Mouse (Mus musculus) embryonic facial prominence, embryonic 10.5 days (tissue): ENCODE measurements around the gene Anxa6. TPM values are rescaled to one million over a fixed set of nuclear protein-coding genes. Genes with fewer than 3 reads are reported as not detected.

Experiments
- DNase-seq: peaks from one replicate; pipeline ENCODE4 v3.0.0-alpha.2; 2017; ENCODE audit warnings: low spot score
- H3K27ac ChIP-seq: fragments of 300-500 bp; sonication (generic); replicated peaks from 2 replicates; pipeline ENCODE4 v1.5.1; 2016; ENCODE audit warnings: mild to moderate bottlenecking
- H3K27me3 ChIP-seq: fragments of 300-500 bp; sonication (generic); replicated peaks from 2 replicates; pipeline ENCODE4 v1.6.1; 2016; ENCODE audit warnings: low read depth, mild to moderate bottlenecking; ENCODE audit not compliant: poor library complexity, severe bottlenecking
- H3K36me3 ChIP-seq: fragments of 300-500 bp; sonication (generic); replicated peaks from 2 replicates; pipeline ENCODE4 v1.6.1; 2016; ENCODE audit warnings: mild to moderate bottlenecking, moderate library complexity
- H3K4me1 ChIP-seq: fragments of 300-500 bp; sonication (generic); 2 replicates; pipeline ENCODE4 v1.6.1; 2016
- H3K4me3 ChIP-seq: fragments of 300-500 bp; sonication (generic); 2 replicates; pipeline ENCODE4 v1.5.1; 2016; ENCODE audit warnings: mild to moderate bottlenecking, moderate library complexity
- H3K9me3 ChIP-seq: fragments of 300-500 bp; sonication (generic); 2 replicates; pipeline ENCODE4 v1.6.1; 2016; ENCODE audit warnings: mild to moderate bottlenecking
- WGBS: fragments of 180-500 bp; shearing (Covaris S2); methylation state at CpG from one replicate; pipeline ENCODE4 v1.1.7; 2016; 5-methylcytosine and 5-hydroxymethylcytosine counted together
- polyA plus RNA-seq: library from polyadenylated mRNA; unstranded; fragments of >200 nt; fragmentation: Nextera tagmentation; extraction: Ambion mirVana; gene quantifications from 2 replicates; pipeline ENCODE4 v1.2.1, GENCODE M21; 2016

Gene Anxa6
- polyA plus RNA-seq, 1 experiment from 2014 or later, result 66.7 TPM

DNA sequence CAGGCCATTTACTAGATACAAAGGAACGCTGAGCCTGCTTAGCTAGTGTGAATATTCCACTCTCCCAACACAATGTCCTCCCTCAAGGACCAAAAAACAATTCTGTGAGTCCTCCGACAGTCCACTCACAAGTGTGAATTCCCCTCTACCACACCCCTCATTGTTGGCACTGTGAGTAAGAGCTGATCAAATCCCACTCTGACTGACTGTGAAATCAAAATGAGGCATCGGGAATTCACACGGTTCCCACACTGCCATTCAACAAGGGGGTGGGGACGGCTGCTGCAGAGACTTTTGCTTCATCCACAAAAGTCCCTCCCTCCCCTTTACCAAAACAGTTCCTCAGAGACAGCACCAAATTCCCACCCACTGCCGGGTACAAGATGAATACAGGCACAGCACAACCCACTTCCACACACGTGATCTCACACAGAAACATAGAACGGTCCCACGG is 79.2 kb downstream of the Anxa6 start:
- Histone ChIP-seq H3K27me3 (no peaks in the 10 kb centered on the region), H3K36me3 (no peaks in the 10 kb centered on the region), H3K27ac (no peak overlapping the region), H3K4me1 (peaks cover 23% of the 10 kb centered on the region), H3K4me3 (0 out of 2 replicates have a peak overlapping the region, but pooled peaks have one; percentile 16), H3K9me3 (no peaks in the 10 kb centered on the region)
- DNase-seq, result no peak
- 59% methylated on average over 9 of the region's 9 CpGs for WGBS

DNA sequence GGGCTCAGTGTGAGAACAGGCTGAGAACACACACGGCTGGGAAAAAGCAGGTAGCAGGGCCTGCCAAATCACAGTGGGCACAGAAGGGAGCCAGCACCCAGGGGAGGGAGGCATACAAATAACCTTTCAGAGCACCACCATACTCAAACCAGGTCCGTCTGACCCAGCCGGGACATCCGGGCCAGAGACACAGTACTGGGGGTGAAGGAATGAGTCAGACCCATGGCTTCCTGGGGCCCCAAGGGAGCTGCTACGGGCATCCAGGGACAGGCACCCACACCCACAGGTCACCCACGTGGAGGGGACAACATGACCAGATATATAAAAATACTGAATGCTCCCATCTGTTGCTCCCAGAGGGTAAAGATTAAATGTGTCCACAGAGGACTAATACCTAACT is 80.6 kb downstream of the Anxa6 start:
- Histone ChIP-seq H3K4me1 (peaks cover 23% of the 10 kb centered on the region), H3K36me3 (no peaks in the 10 kb centered on the region), H3K27me3 (no peaks in the 10 kb centered on the region), H3K4me3 (no peak overlapping the region), H3K9me3 (no peaks in the 10 kb centered on the region), H3K27ac (no peak overlapping the region)
- 80% methylated on average over 6 of the region's 6 CpGs for WGBS
- no peak for DNase-seq

GRCm38 (mm10) chr11:54950684-54951083 is 82.6 kb downstream of the Anxa6 start:
- no peak overlapping the region for H3K4me3 ChIP-seq
- no peaks in the 10 kb centered on the region for H3K36me3 ChIP-seq
- 79% methylated on average over 6 of the region's 6 CpGs for WGBS
- no peak for DNase-seq
- H3K9me3 ChIP-seq, result no peaks in the 10 kb centered on the region
- H3K4me1 ChIP-seq, result peaks cover 17% of the 10 kb centered on the region
- no peak overlapping the region for H3K27ac ChIP-seq
- no peaks in the 10 kb centered on the region for H3K27me3 ChIP-seq

- DNase-seq, result no peak
- 71% methylated on average over 1 of the region's 1 CpGs for WGBS
- no peak overlapping the region for H3K4me3 ChIP-seq
- no peaks in the 10 kb centered on the region for H3K9me3 ChIP-seq
- H3K4me1 ChIP-seq, result peaks cover 14% of the 10 kb centered on the region
- no peak overlapping the region for H3K27ac ChIP-seq
- H3K27me3 ChIP-seq, result no peaks in the 10 kb centered on the region
- H3K36me3 ChIP-seq, result no peaks in the 10 kb centered on the region
Measured at GRCm38 (mm10) chr11:54949717-54950116, 83.5 kb downstream of the Anxa6 start.

GRCm38 (mm10) chr11:54944702-54945101 is 88.5 kb downstream of the Anxa6 start:
- Histone ChIP-seq H3K4me1 (peaks cover 7% of the 10 kb centered on the region; the same call in 1 of the 2 replicates), H3K27me3 (no peaks in the 10 kb centered on the region), H3K27ac (no peak overlapping the region), H3K9me3 (no peaks in the 10 kb centered on the region), H3K36me3 (no peaks in the 10 kb centered on the region), H3K4me3 (no peak overlapping the region)
- no peak for DNase-seq
- WGBS, result 83% methylated on average over 3 of the region's 3 CpGs

- H3K27me3 ChIP-seq, result no peaks in the 10 kb centered on the region
- peaks cover 21% of the 10 kb centered on the region for H3K36me3 ChIP-seq
- H3K4me3 ChIP-seq, result no peak overlapping the region
- peaks cover 18% of the 10 kb centered on the region; the same call in 1 of the 2 replicates for H3K4me1 ChIP-seq
- WGBS, result 83% methylated on average over 7 of the region's 7 CpGs
- 0 out of 2 replicates have a peak overlapping the region, but pooled peaks have one; percentile 1 for H3K27ac ChIP-seq
- DNase-seq, result no peak
- no peaks in the 10 kb centered on the region for H3K9me3 ChIP-seq
Measured at GRCm38 (mm10) chr11:54940056-54940455, 93.2 kb downstream of the Anxa6 start.

GRCm38 (mm10) chr11:54939501-54939900 is 93.7 kb downstream of the Anxa6 start:
- WGBS, result 87% methylated on average over 8 of the region's 8 CpGs
- H3K9me3 ChIP-seq, result no peaks in the 10 kb centered on the region
- no peak overlapping the region for H3K4me3 ChIP-seq
- H3K27ac ChIP-seq, result no peak overlapping the region
- DNase-seq, result no peak
- no peaks in the 10 kb centered on the region for H3K27me3 ChIP-seq
- H3K36me3 ChIP-seq, result peaks cover 21% of the 10 kb centered on the region
- H3K4me1 ChIP-seq, result peaks cover 20% of the 10 kb centered on the region; the same call in 1 of the 2 replicates

- peaks cover 20% of the 10 kb centered on the region; the same call in 1 of the 2 replicates for H3K4me1 ChIP-seq
- H3K36me3 ChIP-seq, result peaks cover 46% of the 10 kb centered on the region
- H3K27me3 ChIP-seq, result no peaks in the 10 kb centered on the region
- no peaks in the 10 kb centered on the region for H3K9me3 ChIP-seq
- 91% methylated on average over 3 of the region's 3 CpGs for WGBS
- no peak overlapping the region for H3K27ac ChIP-seq
- H3K4me3 ChIP-seq, result no peak overlapping the region
- DNase-seq, result no peak
Measured at GRCm38 (mm10) chr11:54936771-54937140, 96.5 kb downstream of the Anxa6 start.

DNA sequence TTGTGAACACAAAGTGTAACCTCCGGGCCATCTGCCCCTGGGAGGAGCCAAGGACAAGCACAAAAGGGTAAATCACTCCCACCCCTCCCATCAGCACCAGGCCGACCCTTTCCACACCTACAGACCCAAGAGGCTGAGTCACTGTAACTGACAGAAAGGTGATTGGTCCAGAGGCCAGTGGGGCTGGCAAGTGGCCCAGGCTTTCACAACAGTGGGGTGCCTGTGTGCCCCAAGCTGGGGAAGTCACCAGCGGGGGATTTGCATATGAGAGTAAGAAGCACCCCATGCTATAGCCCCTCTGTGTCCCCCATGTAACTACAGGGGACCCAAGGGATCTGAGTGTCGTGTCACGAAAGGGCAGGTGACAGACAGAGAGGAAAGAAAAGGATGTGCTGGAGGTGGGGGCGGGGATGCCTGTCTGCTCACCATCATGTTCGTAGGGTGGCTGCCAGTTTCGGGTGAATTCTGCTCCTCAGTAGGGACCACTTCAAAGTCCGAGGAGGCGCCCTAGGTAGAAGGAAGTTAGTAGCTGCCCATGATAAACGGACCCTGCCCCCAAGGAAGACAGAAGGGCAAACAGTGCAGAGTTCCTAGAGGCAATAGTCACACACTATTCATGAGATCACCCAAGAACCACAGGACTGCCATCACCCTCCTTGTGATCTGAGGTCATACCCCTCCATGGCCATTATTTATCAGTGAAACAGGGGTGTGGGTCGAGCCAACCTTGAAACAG is 97.0 kb downstream of the Anxa6 start:
- no peak for DNase-seq
- no peaks in the 10 kb centered on the region for H3K9me3 ChIP-seq
- WGBS, result 40% methylated on average over 12 of the region's 12 CpGs
- no peaks in the 10 kb centered on the region for H3K27me3 ChIP-seq
- H3K27ac ChIP-seq, result 0 out of 2 replicates have a peak overlapping the region, but pooled peaks have one; percentile 10
- peaks cover 20% of the 10 kb centered on the region; the same call in 1 of the 2 replicates for H3K4me1 ChIP-seq
- no peak overlapping the region for H3K4me3 ChIP-seq
- peaks cover 46% of the 10 kb centered on the region for H3K36me3 ChIP-seq

- DNase-seq, result no peak
- H3K36me3 ChIP-seq, result peaks cover 52% of the 10 kb centered on the region
- H3K9me3 ChIP-seq, result no peaks in the 10 kb centered on the region
- 93% methylated on average over 7 of the region's 7 CpGs for WGBS
- no peak overlapping the region for H3K4me3 ChIP-seq
- H3K4me1 ChIP-seq, result peaks cover 13% of the 10 kb centered on the region; the same call in 1 of the 2 replicates
- H3K27ac ChIP-seq, result no peak overlapping the region
- H3K27me3 ChIP-seq, result no peaks in the 10 kb centered on the region
Measured at GRCm38 (mm10) chr11:54934198-54934597, 99.0 kb downstream of the Anxa6 start.

DNA sequence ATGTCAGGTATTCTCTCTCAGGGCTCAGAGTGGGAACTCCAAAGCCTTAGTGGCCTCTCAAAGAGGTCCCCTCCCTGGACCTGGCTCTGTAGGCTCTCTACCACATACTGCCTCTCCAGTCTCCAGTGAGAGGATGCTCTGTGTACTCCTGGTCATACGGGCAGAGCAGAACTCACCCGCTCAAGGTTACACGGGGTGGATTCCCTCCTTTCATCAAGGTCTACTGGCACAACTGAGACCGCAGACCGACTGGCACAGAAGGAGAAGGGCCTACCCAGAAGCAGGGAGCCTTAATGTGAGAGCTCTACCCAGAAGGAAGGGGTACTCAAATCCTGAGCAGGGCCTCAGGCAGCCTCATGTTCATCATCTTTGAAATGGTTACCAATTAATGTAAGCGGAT is 100.7 kb downstream of the Anxa6 start:
- no peaks in the 10 kb centered on the region for H3K9me3 ChIP-seq
- H3K4me1 ChIP-seq, result peaks cover 13% of the 10 kb centered on the region; the same call in 1 of the 2 replicates
- H3K27me3 ChIP-seq, result no peaks in the 10 kb centered on the region
- no peak overlapping the region for H3K4me3 ChIP-seq
- peaks cover 59% of the 10 kb centered on the region for H3K36me3 ChIP-seq
- DNase-seq, result no peak
- WGBS, result 93% methylated on average over 6 of the region's 6 CpGs
- no peak overlapping the region for H3K27ac ChIP-seq

DNA sequence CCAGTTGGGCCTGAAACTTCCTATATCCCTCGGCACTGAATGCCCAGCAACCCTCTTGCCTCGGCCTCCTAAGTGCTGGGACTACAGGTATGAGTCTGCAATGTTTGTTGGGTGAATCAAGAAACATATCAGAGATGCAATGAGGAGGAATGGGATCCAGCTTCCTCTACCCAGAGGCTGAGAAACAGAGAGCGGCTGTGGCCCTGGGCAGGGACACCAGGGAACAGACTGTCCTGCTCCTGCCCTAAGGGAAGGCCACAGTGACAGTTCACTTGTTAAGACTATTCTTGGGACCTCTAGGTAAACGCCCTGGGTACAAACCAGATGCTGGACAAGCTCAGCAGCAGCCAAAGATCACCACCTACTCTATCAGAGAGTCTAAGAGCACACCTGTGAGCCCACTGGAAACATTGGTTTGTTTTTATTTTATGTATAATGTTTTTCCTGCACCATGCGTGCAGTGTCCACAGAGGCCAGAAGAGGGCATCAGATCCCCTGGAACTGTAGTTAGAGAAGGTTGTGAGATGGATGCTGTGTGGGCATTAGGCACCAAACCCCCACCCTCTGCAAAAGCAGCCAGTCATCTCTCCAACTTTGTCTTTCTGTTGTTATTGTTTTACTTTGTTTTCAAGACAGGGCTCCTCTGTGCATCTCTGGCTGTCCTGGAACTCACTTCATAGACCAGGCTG is 101.7 kb downstream of the Anxa6 start:
- no peaks in the 10 kb centered on the region for H3K9me3 ChIP-seq

More for the DNA sequence above, 101.7 kb downstream of the Anxa6 start:
- Histone ChIP-seq H3K4me1 (peaks cover 13% of the 10 kb centered on the region; the same call in 1 of the 2 replicates), H3K36me3 (peaks cover 60% of the 10 kb centered on the region), H3K27ac (no peak overlapping the region), H3K4me3 (no peak overlapping the region), H3K27me3 (no peaks in the 10 kb centered on the region)
- 60% methylated on average over 5 of the region's 5 CpGs for WGBS
- peak; percentile 29 for DNase-seq
